ENCODE assay signal across 8 mouse cellular contexts in genomic region chr17:49935602-49936205, GRCm38 (mm10).
DNase-seq lines count a peak whose midpoint lies in the region; ATAC-seq lines count a peak whose summit lies in the region.

No protein-coding gene starts in this region.

- H3K9ac ChIP-seq in liver, embryonic 12.5 days: no peak overlapping the region
- H3K9ac ChIP-seq in midbrain, embryonic 16.5 days (ENCODE audit: low read depth, low read length): no peak overlapping the region

- no peak overlapping the region for H3K27ac ChIP-seq in liver, embryonic 12.5 days
- no peak overlapping the region for H3K27ac ChIP-seq in midbrain, embryonic 16.5 days (ENCODE audit: low read length)

- no peaks in the 10 kb centered on the region for H3K9me3 ChIP-seq in liver, embryonic 12.5 days (replicated peaks)
- no peaks in the 10 kb centered on the region for H3K9me3 ChIP-seq in midbrain, embryonic 16.5 days (replicated peaks; ENCODE audit: control insufficient read depth, low read length, poor library complexity, severe bottlenecking)

- H3K27me3 ChIP-seq in liver, embryonic 12.5 days (replicated peaks): peaks cover 12% of the 10 kb centered on the region; the same call in 1 of the 2 replicates
- no peaks in the 10 kb centered on the region for H3K27me3 ChIP-seq in midbrain, embryonic 16.5 days (ENCODE audit: control insufficient read depth, insufficient read depth, low read depth, low read length)

- no peak overlapping the region for H3K4me3 ChIP-seq in liver, embryonic 12.5 days
- H3K4me3 ChIP-seq in midbrain, embryonic 16.5 days (ENCODE audit: low read depth, low read length): no peak overlapping the region

- no peak for ATAC-seq in liver, embryonic 12.5 days
- peak; percentile 88 for ATAC-seq in midbrain, embryonic 16.5 days

- 5% methylated on average over 4 of the region's 4 CpGs for WGBS in liver, embryonic 12.5 days (ENCODE audit: insufficient replicate concordance)
- WGBS in midbrain, embryonic 16.5 days: 1% methylated on average over 4 of the region's 4 CpGs

- H3K36me3 ChIP-seq in liver, embryonic 12.5 days: no peaks in the 10 kb centered on the region
- no peaks in the 10 kb centered on the region for H3K36me3 ChIP-seq in midbrain, embryonic 16.5 days (ENCODE audit: control insufficient read depth, insufficient read depth, low read length)

- intact Hi-C loops in left cerebral cortex, postnatal 4 days (cut with DNase I): loop anchor here (5.0 to 10.0 kb wide), 2 partner anchors 302 to 859 kb away; no protein-coding TSS in a partner anchor

- H3K4me1 ChIP-seq in liver, embryonic 12.5 days: no peaks in the 10 kb centered on the region
- no peaks in the 10 kb centered on the region for H3K4me1 ChIP-seq in midbrain, embryonic 16.5 days (ENCODE audit: control insufficient read depth, insufficient read depth, low read length)

- peak; percentile 68 for DNase-seq in liver
- peak; percentile 75 to 83 for DNase-seq in cerebellum, postnatal 36 days
- DNase-seq in gastrocnemius, adult 18-20 months (ENCODE audit: low spot score): peak; percentile 59
- DNase-seq in kidney, adult 11 months: peak; percentile 27
- DNase-seq in left cerebral cortex, postnatal 4 days: peak; percentile 83
- peak; percentile 53 to 76 for DNase-seq in spleen, postnatal 10 days (ENCODE audit: low spot score in 2 of 2)

- H3K4me2 ChIP-seq in liver, embryonic 12.5 days: no peak overlapping the region
- no peak overlapping the region for H3K4me2 ChIP-seq in midbrain, embryonic 16.5 days (ENCODE audit: low read length)

Comparison
In these comparisons a context has a peak if more than half of its experiments do, and no peak if none do; other contexts are left out.
1. DNase-seq: peak in every context shown above with its lines; median percentile 83 in left cerebral cortex, postnatal 4 days; 79 in cerebellum, postnatal 36 days; 68 in liver; 64 in spleen, postnatal 10 days; 59 in gastrocnemius, adult 18-20 months; 27 in kidney, adult 11 months.